Mouse (Mus musculus): ENCODE data around the gene Rangrf.

DNA sequence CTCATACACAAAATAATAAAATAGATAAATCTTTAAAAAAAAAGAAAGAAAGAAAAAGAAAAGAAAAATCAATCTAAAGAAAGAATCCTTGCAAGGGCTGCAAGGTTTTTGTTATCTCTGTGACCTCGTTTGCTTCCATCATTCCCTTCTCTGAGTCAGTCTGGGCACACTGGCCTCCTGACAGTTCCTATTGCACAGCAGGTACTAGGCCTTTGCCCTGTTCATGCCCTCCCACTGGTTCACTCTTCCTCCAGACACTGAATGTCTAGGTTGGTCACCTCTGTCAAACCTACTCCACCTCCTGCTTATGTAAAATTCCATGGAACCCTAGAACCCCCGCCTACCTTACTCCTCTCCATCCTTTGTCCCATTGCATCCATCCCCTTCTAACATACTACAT, 29.7 kb downstream of the Rangrf start:
- TF ChIP-seq CTCF (IDR thresholded peaks at IDR 0.05; ENCODE audit: insufficient read depth, low read length) (no peak), POLR2A (IDR thresholded peaks at IDR 0.05; ENCODE audit: borderline replicate concordance, extremely low read depth, low read depth, low read length) (no peak)
